25 mouse cellular contexts compared by ENCODE assay signal in the genomic region with DNA sequence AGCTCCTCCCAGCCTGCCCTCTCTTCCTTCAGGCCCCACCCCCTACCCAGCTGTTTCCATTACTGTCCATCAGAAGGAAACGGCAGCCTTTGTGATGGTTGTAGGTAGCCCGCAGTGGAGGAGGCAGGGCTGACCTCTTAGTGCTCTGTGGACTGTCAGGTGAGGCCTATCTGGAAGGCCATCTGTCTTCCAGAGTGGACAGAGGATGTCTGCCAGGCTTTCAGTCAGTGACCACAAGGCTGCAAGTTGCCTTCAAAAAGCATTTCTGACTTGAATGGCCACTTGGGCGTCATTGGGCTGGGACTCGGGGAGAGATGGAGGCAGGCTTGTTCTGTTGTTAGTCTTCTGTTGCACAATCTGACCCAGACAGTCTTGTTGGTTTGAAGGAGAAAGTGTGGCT. TPM values are rescaled to one million over a fixed set of nuclear protein-coding genes. Genes with fewer than 3 reads are reported as not detected.
DNase-seq lines count a peak whose midpoint lies in the region; ATAC-seq and TF ChIP-seq lines count a peak whose summit lies in the region.
"Had no signal": no experiment of that assay in that cellular context is flagged by ENCODE, and none has a peak within 500 bp of the region (broad histone marks: within the 10 kb centered on the region; RNA-seq: fewer than 3 reads in every experiment).

No protein-coding gene starts in this region.

- H3K4me1 ChIP-seq in lung, embryonic 14.5 days (ENCODE audit: insufficient read depth), result no peaks in the 10 kb centered on the region
- H3K4me1 ChIP-seq in limb, embryonic 15.5 days, result no peaks in the 10 kb centered on the region
- H3K4me1 ChIP-seq: embryonic facial prominence, embryonic 15.5 days; limb, embryonic 13.5 days; liver, embryonic 13.5 days; midbrain, embryonic 15.5 days; neural tube, embryonic 12.5 days had no signal

- H3K36me3 ChIP-seq in lung, embryonic 14.5 days (ENCODE audit: insufficient read depth), result 0 out of 2 replicates have a peak, but pooled peaks cover 10% of the 10 kb centered on the region
- peaks cover 28% of the 10 kb centered on the region for H3K36me3 ChIP-seq in limb, embryonic 15.5 days
- H3K36me3 ChIP-seq: liver, embryonic 13.5 days; lung, embryonic 15.5 days had no signal

- no peak overlapping the region for H3K27ac ChIP-seq in lung, embryonic 14.5 days (ENCODE audit: low read depth)
- no peak overlapping the region for H3K27ac ChIP-seq in limb, embryonic 15.5 days
- H3K27ac ChIP-seq: embryonic facial prominence, embryonic 15.5 days; heart, embryonic 13.5 days; limb, embryonic 13.5 days; liver, embryonic 13.5 days; lung, embryonic 15.5 days; macrophage; midbrain, embryonic 15.5 days; neural tube, embryonic 12.5 days had no signal

- 44% methylated on average over 4 of the region's 4 CpGs for WGBS in lung, embryonic 14.5 days
- 55% methylated on average over 4 of the region's 4 CpGs for WGBS in limb, embryonic 15.5 days

- H3K27me3 ChIP-seq in lung, embryonic 14.5 days (ENCODE audit: insufficient read depth, low read length), result no peaks in the 10 kb centered on the region
- H3K27me3 ChIP-seq in limb, embryonic 15.5 days, result no peaks in the 10 kb centered on the region
- H3K27me3 ChIP-seq: embryonic facial prominence, embryonic 15.5 days; heart, embryonic 13.5 days; limb, embryonic 13.5 days; liver, embryonic 13.5 days; lung, embryonic 15.5 days; midbrain, embryonic 15.5 days; neural tube, embryonic 12.5 days had no signal

- peak; percentile 16 for DNase-seq in embryo, embryonic 10 days (ENCODE audit: low spot score)
- DNase-seq in embryo, embryonic 11 days, result no peak
- no peak for DNase-seq in lung, embryonic 14.5 days
- no peak for DNase-seq in lung, postnatal 14 days
- peak; percentile 67 for DNase-seq in cerebellum, adult 9-10 months
- DNase-seq in kidney, postnatal 10 days, result no peak
- DNase-seq: adrenal gland, adult 2 months; heart, adult 18-20 months; heart, postnatal 14 days; kidney, postnatal 36 days; layer of hippocampus, postnatal 36 days; liver, embryonic 13.5 days; right cerebral cortex, postnatal 14 days; thymus, adult 18-20 months; thymus, postnatal 36 days had no signal

- H3K9ac ChIP-seq in lung, embryonic 14.5 days, result no peak overlapping the region
- H3K9ac ChIP-seq in limb, embryonic 15.5 days, result no peak overlapping the region
- H3K9ac ChIP-seq: embryonic facial prominence, embryonic 15.5 days; heart, embryonic 13.5 days; limb, embryonic 13.5 days; liver, embryonic 13.5 days; lung, embryonic 15.5 days; midbrain, embryonic 15.5 days; neural tube, embryonic 12.5 days had no signal

- peak; percentile 24; the same call in 1 of the 2 replicates for ATAC-seq in lung, embryonic 14.5 days (ENCODE audit: insufficient read depth)
- 0 out of 2 replicates have a peak, but pooled peaks have one; percentile 6 for ATAC-seq in limb, embryonic 15.5 days (ENCODE audit: insufficient number of reproducible peaks, low FRiP score, low TSS enrichment, low read depth)
- ATAC-seq: forebrain, embryonic 14.5 days; intestine, postnatal 0 days; midbrain, embryonic 15.5 days had no signal

- TF ChIP-seq CTCF in lung, embryonic 14.5 days (IDR thresholded peaks at IDR 0.05; ENCODE audit: low read depth), result no peak

- no peak overlapping the region for H3K4me3 ChIP-seq in lung, embryonic 14.5 days (ENCODE audit: low read depth, low read length)
- H3K4me3 ChIP-seq in limb, embryonic 15.5 days, result no peak overlapping the region
- H3K4me3 ChIP-seq: embryonic facial prominence, embryonic 15.5 days; heart, embryonic 13.5 days; limb, embryonic 13.5 days; liver, embryonic 13.5 days; lung, embryonic 15.5 days; midbrain, embryonic 15.5 days; neural tube, embryonic 12.5 days had no signal

- no peaks in the 10 kb centered on the region for H3K9me3 ChIP-seq in lung, embryonic 14.5 days (ENCODE audit: low read depth, low read length)
- H3K9me3 ChIP-seq in limb, embryonic 15.5 days, result no peaks in the 10 kb centered on the region
- H3K9me3 ChIP-seq: embryonic facial prominence, embryonic 15.5 days; heart, embryonic 13.5 days; limb, embryonic 13.5 days; liver, embryonic 13.5 days; lung, embryonic 15.5 days; midbrain, embryonic 15.5 days; neural tube, embryonic 12.5 days had no signal

- H3K4me2 ChIP-seq in lung, embryonic 14.5 days, result no peak overlapping the region
- H3K4me2 ChIP-seq in limb, embryonic 15.5 days, result no peak overlapping the region
- H3K4me2 ChIP-seq: embryonic facial prominence, embryonic 15.5 days; heart, embryonic 13.5 days; limb, embryonic 13.5 days; liver, embryonic 13.5 days; lung, embryonic 15.5 days; midbrain, embryonic 15.5 days; neural tube, embryonic 12.5 days had no signal

RNA-seq across cellular contexts. Expression of a gene that starts 50.4 kb away (rescaled TPM):
- 49.5 and 51.6 TPM in 2 replicates for polyA plus RNA-seq in lung, embryonic 14.5 days (2014; fragmentation: Nextera tagmentation; extraction: Ambion mirVana)
- 46.1 and 47.1 TPM in 2 replicates for polyA plus RNA-seq in limb, embryonic 15.5 days (2015; fragmentation: Nextera tagmentation; extraction: Ambion mirVana)

RNA-seq across cellular contexts. Expression of a gene that starts 50.4 kb away (rescaled TPM):
- polyA plus RNA-seq in lung, embryonic 14.5 days (2014; fragmentation: Nextera tagmentation; extraction: Ambion mirVana), result 129 and 135 TPM in 2 replicates
- 145 and 150 TPM in 2 replicates for polyA plus RNA-seq in limb, embryonic 15.5 days (2015; fragmentation: Nextera tagmentation; extraction: Ambion mirVana)

Comparison
In these comparisons a context has a peak if more than half of its experiments do, and no peak if none do; other contexts are left out.
1. DNase-seq: peak in embryo, embryonic 10 days (single experiment) and cerebellum, adult 9-10 months (single experiment); none in embryo, embryonic 11 days (single experiment), lung, embryonic 14.5 days (single experiment), lung, postnatal 14 days (single experiment) and kidney, postnatal 10 days (single experiment).